Mouse (Mus musculus) embryonic fibroblast, embryonic 13.5 days (primary cell): ENCODE measurements around the gene Il9r.

Experiments used
- CTCF ChIP-seq: IDR thresholded peaks from 2 replicates; pipeline ENCODE4 v1.5.1; 2011; ENCODE audit warnings: mild to moderate bottlenecking, control low read depth, low read length, moderate library complexity, borderline replicate concordance; ENCODE audit not compliant: insufficient read depth
- POLR2A ChIP-seq: IDR thresholded peaks from 2 replicates; pipeline ENCODE4 v1.6.1; 2011; ENCODE audit warnings: low read depth, mild to moderate bottlenecking, control low read depth, low read length, moderate library complexity

- TF ChIP-seq CTCF (no peak), POLR2A (no peak)
These were observed 18.8 kb downstream of the Il9r start for GRCm38 (mm10) chr11:32181246-32181645.
